Mouse (Mus musculus) retina, postnatal 1 day (tissue): Measurements from ENCODE around the gene Setd2.

ENCODE experiments used
- DNase-seq: peaks from one replicate; pipeline ENCODE4 v3.0.0-alpha.2; 2012

Gene Setd2

GRCm38 (mm10) chr9:110623416-110624195 lies 91.2 kb downstream of the Setd2 start:
- no peak for DNase-seq

DNA sequence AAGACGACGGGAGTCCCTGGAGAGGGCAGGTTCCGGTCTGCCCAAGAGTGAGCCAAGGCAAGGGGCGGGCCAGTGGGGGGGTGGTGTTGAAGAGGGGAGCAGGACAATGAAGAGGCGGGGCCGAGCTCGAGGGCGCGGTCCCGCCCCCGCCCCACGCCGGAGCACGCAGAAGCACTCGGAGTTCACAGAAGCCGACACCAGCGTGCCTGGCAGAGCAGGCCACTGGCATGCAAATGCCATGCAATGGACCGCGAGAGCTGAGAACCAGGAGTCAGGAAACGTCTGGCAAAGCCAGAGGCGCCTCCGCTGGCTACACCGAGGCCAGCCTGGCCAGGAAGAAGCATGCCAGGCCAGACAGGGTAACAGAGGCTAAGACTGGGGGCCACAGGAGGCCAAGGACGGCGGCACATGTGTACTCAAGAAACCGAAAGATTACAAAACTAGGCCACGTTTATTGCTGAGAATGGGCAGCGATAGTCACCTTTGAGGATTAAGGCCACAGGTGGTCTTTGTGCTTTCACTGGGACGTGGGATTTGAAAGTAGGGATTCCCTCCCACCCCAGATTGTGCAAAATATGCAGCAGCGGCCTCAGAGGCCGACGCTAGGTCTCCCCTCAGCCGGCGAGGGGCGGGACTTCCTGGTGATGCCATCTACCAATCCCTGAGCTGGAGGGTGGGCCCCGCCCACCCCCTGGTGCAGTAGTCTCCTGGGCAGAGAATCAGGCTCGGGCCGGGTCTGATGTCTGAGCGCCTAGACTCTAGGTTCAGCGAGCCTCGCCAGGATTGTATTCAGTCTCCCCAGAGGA lies 92.2 kb downstream of the Setd2 start, which contains the start of gene Nradd:
Gene Nradd, minus strand, starts transcription at position 92 of the 806 bp plus-strand sequence.
- DNase-seq, result peak; percentile 95

DNA sequence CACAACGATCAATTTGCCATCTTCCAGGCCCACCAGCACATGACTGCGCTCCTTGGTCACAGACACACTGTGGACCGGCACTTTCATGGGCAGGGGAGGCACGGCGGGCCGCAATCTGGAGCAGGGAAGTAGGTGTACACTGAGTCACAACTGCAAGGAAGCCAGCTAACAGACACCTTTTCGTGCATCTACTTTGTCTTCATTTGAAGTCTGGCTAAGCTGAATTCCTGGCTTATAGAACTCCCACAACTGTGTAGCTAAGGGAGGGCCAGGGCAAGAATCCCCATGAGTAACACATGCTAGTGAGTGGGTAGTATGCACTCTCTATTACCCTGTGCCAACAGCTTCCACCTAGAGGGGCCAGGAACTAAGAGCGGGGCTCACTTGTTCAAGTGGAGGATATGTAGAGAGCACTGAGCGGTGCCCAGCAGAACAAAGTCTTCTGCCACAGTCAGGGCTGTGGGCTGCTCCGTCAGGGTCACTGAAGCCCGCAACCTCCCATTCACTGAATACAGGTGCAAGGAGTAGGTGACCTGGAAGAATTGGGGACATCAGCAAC lies 93.0 kb downstream of the Setd2 start:
- DNase-seq, result no peak

DNA sequence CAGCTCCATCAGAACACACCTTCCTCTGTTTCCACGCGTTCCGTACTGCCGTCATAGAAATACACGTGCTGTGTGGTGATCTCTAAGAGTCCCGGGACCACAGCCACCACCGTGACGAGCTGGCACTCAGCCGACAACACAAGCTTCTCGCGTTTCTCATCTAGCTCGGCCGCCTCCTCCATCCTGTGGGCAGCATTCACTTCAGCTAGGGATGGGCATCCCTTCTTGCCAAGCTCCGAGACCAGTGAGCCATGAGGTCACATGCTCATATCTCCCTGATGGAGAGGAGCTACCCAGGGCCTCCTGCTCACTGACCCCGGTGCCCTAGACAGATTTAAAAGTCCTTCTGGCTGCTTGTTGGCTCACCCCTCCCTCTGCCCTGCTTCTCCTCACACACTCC lies 97.8 kb downstream of the Setd2 start:
- no peak for DNase-seq

DNA sequence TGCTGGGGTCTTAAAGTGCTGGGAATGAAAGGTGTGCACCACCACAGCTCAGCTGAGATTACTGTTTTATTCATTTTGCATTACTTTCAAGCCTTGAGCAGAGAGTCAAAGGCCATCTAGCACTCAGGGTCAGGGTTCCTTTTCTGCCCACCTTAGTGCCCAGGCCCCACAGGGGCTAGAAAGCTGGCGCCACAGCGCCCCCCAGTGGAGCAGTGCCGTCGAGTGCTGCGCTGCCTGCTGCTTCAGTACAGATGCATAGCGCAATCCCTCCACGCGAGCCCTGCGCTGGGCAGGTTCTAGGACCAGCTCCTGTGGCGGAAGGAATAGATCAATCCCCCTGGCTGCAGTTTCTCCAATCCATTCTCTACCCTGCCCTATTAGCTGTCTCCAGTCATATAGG lies 98.8 kb downstream of the Setd2 start:
- DNase-seq, result peak; percentile 78

DNA sequence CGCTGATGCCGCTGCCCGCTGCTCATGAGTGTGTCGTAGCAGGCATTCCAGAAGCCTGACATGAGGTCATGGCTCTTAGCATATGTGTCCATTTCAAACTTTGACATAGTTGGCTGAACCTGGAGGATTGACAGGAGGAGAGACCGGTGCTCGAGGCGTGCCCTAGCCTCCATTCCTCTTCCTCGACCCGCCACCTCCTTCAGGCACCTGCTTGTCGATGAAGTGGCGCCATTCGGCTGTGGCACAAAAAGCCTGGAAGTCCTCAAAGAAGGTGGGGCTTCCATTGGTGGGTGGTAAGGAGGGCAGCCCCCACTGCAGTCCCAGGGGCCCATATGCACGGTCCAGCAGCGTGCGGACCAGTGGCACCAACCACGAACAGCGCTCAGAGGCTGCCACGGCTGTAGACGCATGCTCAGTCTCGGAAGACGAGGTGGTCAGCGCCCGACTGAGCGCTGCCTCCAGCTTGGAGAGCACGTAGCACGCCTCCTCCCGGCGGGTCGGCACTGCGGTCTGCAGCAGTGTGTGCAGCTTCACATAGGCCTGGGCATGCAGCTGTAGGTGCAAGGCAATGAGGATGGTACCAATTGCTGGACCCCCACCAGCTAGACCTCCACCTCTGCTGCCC lies 99.4 kb downstream of the Setd2 start:
- DNase-seq, result peak; percentile 63

DNA sequence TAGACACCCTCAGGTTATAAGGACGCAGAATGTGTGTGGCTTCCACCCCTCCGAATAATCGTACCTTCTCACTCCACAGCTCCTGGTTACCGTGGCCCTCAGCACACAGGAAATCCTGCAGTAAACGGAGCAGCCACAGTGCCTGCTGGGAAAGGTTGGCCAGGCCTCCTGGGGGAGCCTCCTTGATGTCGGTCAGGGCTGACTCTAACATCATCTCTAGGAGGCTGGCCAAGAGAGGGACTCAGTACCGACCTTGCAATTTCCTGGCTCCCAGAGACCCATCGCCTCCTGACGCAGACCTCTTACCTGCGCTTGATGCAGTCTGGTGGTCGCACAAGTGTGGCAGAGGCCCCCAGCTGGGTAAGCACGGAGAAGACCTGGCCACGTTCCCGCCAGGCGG lies 100.3 kb downstream of the Setd2 start:
- no peak for DNase-seq

DNA sequence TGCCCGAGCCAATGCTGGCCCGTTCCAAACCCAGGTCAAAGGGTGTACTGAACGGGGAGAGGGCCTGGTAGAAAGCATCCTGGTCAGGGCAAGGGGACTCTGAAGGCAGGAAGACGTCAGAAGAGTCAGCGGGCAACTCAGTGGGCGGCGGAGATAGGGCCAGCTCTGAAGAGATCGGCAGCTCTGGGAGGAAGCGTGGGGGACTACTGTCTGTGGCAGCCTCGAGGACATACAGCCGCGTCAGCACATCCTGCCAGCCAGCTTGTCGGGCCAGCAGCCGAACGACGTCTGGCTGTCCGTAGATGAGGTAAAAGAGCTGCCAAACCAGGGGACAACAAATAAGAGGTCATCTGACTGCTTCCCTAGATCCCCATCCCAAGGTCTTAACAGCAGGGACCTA lies 101.5 kb downstream of the Setd2 start:
- DNase-seq, result no peak

GRCm38 (mm10) chr9:110635225-110635624 lies 102.8 kb downstream of the Setd2 start:
- DNase-seq, result peak; percentile 81

GRCm38 (mm10) chr9:110638611-110639021 lies 106.2 kb downstream of the Setd2 start:
- DNase-seq, result no peak

DNA sequence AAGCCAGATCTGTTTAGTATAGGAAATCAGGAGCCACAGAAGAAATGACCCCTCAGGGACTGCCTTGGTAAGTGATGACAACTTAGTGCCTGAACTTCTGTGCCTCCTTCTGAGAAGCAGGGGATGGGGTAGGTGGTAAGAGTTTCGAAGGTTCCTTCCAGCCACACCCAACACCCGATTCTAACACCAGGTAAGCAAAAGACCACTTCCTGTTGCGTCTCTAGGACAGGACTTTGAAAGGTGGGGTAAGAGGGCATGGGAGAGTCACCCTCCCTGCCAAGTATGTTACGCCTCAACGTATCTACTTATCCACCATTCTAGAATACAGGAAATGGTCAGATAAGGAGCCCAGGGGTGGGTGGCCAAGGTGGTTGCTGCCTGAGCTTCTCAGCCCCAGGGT lies 108.6 kb downstream of the Setd2 start:
- DNase-seq, result no peak

- DNase-seq, result no peak
Measured at GRCm38 (mm10) chr9:110642812-110643524, 110.6 kb downstream of the Setd2 start.

DNA sequence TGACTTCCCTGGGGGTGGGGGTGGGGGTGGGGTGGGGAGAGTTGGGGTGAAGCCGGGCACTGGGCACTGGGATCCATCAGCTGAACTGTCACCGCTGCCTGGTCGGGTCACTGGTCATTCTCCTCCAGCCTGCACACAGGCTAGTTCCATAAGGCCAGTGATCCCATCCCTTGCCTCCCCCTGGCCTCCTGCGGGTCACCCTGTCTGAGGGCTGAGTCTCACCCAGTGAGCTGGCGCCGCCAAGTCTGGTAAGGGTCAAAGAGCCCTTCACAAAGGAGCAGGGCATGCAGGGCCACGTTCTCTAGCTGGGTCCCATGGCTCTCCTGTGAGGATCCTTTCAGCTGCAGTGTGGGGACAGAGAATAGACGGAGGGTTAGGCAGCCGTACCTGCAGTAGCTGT lies 111.4 kb downstream of the Setd2 start:
- no peak for DNase-seq

- DNase-seq, result no peak
Measured at GRCm38 (mm10) chr9:110644295-110644694, 111.9 kb downstream of the Setd2 start.

DNA sequence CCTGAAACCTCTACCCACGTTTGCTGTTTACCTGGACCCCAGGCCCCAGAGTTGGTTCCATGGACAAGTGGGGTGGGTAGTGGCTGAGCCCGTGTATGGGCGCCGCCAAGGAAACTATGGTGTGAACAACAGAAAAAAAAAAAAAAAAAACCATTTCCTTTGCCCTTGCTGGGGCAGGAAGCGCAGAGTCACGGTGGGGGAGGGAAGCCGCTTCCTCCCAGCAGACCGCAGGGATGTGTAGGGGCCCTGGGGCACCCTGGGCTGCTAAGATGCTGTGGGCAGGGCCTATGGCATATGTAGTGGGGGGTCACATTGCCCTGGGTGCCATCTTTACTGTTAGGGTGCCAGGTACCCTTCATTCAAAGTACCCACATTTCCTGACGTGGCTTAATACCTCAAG lies 112.8 kb downstream of the Setd2 start:
- DNase-seq, result no peak

DNA sequence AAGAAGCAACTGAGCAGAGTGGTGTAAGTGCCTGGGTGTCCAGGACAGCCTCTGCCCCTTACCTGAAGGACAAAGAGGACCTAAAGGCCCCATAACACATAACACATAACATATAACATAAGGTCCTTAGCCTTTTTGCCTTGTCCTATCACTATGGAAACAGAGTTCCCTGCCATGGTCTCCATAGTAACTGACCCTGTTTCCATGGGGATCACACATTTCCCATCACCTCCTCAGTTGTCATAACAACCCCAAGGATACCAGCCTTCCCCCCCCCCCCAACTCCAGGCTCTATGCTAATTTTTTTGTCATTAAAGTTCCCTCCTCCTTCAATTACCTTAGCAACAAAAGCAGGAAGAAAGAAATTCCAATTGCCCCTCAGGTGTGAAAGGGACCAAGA lies 117.4 kb downstream of the Setd2 start:
- no peak for DNase-seq

DNA sequence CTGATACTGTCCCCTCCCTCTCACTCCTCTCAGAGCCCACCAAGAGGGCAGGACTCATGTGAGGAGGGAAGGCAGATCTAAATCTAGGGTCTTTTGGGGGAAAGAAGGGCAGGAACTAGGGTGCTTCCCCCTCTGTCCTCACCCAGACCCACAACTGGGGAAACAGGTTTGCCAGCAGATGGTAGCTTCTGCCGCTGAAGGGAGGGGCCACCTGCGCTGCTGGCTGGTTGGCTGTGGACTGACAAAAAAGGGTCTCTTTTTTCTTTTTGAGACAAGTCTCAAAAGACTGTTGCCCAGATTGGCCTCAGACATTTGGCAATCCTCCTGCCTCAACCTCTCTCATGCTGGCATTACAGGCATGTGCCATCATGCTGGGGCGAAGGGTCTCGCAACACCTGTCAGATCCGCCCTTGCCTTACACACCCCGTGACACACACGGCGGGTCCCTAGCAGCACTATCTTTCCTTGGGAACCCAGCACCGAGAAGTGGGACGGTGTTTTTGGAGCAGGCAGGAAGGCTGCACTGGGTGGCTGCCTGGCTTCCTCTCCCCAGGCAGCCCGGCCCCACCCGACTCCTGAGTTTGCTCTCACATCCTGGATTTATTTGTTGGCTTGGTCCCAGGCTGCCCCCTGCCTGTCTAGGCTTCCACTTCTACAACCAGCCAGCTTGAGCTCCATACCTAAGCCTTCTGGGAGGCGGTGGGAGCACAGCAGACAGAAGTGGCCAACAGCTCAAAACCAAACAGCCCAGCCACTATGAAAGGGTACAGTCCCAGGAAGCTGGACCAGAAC lies 119.7 kb downstream of the Setd2 start:
- DNase-seq, result no peak

DNA sequence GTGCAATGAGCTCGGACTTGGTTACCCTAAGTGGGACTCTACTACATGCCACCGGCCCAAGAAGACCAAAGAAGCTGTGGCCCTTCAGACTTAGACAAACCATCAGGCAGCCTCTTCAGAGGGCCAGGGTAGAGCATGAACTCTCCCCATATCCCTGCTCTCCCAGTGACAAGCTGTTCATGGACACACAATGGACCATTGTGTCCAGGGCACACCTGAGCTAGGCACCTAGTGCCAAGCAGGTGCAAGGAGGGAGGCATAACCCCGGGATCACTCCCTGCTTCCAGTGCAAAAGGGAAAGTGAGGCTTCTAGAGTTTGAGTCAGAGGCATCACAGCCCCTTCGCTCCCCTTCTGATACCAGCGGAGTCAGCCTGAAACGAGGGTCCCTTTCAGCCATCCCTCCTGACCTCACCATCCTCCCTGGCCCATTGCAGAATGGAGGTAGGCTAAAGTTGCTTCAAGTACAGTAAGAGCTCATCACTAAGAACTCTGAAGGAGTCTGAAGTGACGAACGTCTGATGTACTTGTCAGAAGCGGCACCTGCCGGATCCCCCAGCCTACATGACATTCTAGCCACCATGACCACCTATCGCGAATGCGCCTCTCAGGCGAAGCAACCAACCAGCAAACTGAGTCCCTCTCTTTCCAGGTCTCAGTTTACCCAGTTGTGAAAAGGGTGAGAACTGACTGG lies 120.7 kb downstream of the Setd2 start:
- DNase-seq, result no peak

- peak; percentile 95 for DNase-seq
Measured at GRCm38 (mm10) chr9:110653655-110654461, 121.5 kb downstream of the Setd2 start, which contains the start of gene Nbeal2. Nbeal2 (minus strand) TSS chr9:110654161.
